Mouse (Mus musculus) E14TG2a.4 (cell line): Measurements from ENCODE around the gene Trp53.

Source experiments
- H3K27me3 ChIP-seq: 2 replicates; pipeline ENCODE4 v1.6.1; 2014; ENCODE audit warnings: low read length, control low read depth; ENCODE audit not compliant: insufficient read depth
- H3K36me3 ChIP-seq: 2 replicates; pipeline ENCODE4 v1.6.1; 2014; ENCODE audit warnings: low read length, control low read depth; ENCODE audit not compliant: insufficient read depth
- H3K4me1 ChIP-seq: replicated peaks from 2 replicates; pipeline ENCODE4 v1.6.1; 2014; ENCODE audit warnings: low read depth, low read length, control low read depth
- H3K4me3 ChIP-seq: replicated peaks from 2 replicates; pipeline ENCODE4 v1.5.1; 2014; ENCODE audit warnings: mild to moderate bottlenecking, low read length
- H3K9me3 ChIP-seq: 2 replicates; pipeline ENCODE4 v1.6.1; 2014; ENCODE audit warnings: low read length, control low read depth
- CTCF ChIP-seq: conservative IDR thresholded peaks from 2 replicates; pipeline ENCODE4 v1.5.1; 2014; ENCODE audit warnings: low read length
- NANOG ChIP-seq: IDR thresholded peaks from 2 replicates; pipeline ENCODE4 v1.6.1; 2014; ENCODE audit warnings: borderline replicate concordance, low read length, mixed read lengths
- POU5F1 ChIP-seq: IDR thresholded peaks from 2 replicates; pipeline ENCODE4 v1.6.1; 2014; ENCODE audit warnings: low read length, borderline replicate concordance

Trp53 gene

DNA sequence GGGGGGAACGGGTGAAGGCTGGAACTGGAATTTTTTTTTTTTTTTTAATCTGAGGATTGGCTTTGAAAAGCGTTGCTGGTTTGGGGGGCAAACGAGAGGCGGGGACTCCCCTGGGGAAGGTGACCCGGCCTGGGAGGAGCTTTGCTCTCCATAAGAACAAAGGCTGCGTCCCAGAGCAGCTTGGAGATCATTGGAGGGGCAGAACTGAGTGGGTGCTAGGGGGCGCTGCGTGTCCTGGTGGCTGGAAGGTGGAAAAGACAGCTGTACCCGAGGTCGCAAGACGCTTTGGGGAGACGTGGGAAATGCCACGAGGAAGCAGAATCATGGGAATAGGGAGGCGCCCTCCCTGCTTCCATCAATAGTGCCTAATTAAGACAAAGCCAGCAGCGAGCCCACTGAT is 33.1 kb upstream of the Trp53 start:
- no peaks in the 10 kb centered on the region for H3K9me3 ChIP-seq
- TF ChIP-seq CTCF (peak; percentile 37), POU5F1 (no peak), NANOG (no peak)
- H3K4me1 ChIP-seq = peaks cover 80% of the 10 kb centered on the region
- H3K27me3 ChIP-seq = peaks cover 3% of the 10 kb centered on the region; the same call in 1 of the 2 replicates
- peak overlapping the region; percentile 79 for H3K4me3 ChIP-seq
- H3K36me3 ChIP-seq = no peaks in the 10 kb centered on the region

DNA sequence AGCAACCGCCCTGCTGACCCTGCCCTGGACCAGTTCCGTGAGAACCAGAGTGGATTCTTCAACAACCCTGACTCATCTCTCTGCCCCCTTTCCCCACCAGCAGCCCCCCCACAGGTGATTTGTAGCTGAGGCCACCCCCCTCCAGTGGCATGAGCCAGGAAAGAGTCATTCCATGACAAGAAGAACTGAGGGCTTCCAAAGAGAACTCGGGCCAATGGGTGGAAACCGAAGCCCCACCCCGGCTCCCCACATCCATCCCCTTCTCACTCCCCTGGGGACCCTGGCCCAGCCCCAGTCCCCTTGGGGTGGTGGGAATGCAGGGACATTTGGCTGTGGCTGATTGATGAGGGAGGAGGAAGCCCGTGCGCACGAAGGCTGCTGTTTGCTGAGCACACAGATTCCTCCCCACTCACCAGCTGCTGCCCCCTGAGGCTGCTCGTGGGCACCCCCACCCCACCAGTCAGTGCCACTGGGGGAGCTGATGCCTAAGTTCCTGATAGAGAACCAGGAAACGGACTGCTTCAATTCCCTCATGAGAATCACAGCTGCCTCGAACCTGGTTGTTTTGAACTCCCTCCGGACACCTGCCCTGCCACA is 31.0 kb upstream of the Trp53 start, which contains the start of gene Dnah2:
TSS of gene Dnah2 (minus strand) at position 51 of the 597 bp plus-strand sequence.
- peak within 1 kb of the TSS; percentile 79 for H3K4me3 ChIP-seq
- TF ChIP-seq NANOG = no peak
- H3K9me3 ChIP-seq = no peaks in the 10 kb centered on the region
- H3K27me3 ChIP-seq = peaks cover 3% of the 10 kb centered on the region; the same call in 1 of the 2 replicates
- H3K36me3 ChIP-seq = no peaks in the 10 kb centered on the region
- peaks cover 88% of the 10 kb centered on the region for H3K4me1 ChIP-seq

DNA sequence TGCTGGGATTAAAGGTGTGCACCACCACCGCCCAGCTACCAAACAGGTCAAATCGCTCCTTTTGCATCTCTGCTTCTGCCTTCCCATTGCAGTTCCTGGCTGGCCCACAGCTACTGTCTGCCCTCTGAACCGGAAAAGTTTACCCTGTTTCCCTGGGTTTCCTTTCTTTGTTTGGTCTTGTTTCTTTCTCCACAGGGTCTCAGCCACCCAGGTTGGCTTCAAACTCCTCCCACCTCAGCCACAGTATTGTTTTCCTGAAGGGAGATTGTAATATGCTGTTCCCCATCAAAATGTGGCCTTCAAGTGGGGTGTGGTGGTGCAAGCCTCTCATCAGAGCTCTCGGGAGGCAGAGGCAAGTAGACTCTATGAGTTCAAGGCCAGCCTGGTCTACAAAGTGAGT is 28.8 kb upstream of the Trp53 start:
- Histone ChIP-seq H3K4me1 (peaks cover 87% of the 10 kb centered on the region), H3K36me3 (no peaks in the 10 kb centered on the region), H3K9me3 (no peaks in the 10 kb centered on the region), H3K27me3 (peaks cover 3% of the 10 kb centered on the region; the same call in 1 of the 2 replicates), H3K4me3 (no peak overlapping the region)
- TF ChIP-seq NANOG (no peak), CTCF (no peak), POU5F1 (no peak)

DNA sequence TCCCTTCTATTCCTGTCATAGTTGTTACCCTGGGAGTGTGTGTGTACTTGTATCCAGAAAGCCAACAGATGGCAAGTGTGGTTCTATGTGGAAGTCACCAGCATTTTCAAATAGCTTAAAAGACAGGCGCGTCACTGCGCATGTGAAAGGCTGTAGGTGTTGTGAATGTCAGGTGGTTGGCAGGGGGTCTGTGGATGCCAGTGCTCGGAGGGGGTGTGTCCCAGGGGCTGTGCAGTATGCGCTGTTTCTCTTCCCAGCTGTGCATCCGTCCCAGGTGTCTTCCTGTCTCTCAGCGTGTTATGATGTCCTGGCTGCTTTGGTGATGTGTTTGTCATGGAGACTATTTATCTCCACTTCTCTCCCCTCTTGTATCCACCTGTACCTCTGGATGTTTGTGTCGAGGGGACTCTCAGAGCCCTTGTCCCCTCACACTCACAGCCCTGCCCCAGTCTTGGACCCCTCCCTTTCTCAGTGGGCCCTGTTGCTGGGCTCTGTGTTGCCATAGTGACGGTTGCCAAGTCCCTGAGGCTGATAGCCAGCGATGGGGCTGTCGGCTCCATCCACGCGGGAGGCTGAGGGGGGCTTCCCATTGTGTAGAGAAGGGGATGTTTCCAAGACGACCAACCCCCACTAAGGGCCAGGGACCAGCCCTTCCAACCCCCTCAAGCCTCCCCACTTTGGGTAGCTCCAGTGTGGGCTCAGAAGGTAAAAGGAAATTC is 27.4 kb upstream of the Trp53 start:
- Histone ChIP-seq H3K36me3 (no peaks in the 10 kb centered on the region), H3K27me3 (peaks cover 7% of the 10 kb centered on the region; the same call in 1 of the 2 replicates), H3K4me3 (peak overlapping the region; percentile 17; the same call in 1 of the 2 replicates), H3K4me1 (peaks cover 93% of the 10 kb centered on the region), H3K9me3 (no peaks in the 10 kb centered on the region)
- no peak for TF ChIP-seq NANOG

DNA sequence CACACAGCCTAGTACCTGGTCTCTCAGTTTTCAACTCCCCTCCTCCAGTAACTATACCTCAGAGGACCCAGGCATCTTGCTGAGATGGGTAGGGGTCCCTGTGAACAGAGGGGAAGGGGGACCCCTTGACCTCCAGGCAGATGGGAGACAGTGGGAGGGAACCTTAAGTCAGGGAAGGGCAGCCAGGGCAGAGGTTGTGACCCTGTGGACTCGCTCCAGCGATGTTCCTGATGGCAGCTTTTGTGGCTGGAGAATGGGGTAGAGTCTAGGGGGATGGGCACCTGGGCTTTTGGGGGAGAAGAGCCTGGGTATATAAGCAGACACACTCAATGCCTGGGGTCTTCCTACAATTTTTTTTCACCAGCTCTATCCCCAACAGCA is 26.8 kb upstream of the Trp53 start:
- H3K9me3 ChIP-seq = no peaks in the 10 kb centered on the region
- peaks cover 93% of the 10 kb centered on the region for H3K4me1 ChIP-seq
- TF ChIP-seq POU5F1 (no peak), CTCF (no peak), NANOG (no peak)
- no peaks in the 10 kb centered on the region for H3K36me3 ChIP-seq
- H3K4me3 ChIP-seq = peak overlapping the region; percentile 17; the same call in 1 of the 2 replicates
- peaks cover 9% of the 10 kb centered on the region for H3K27me3 ChIP-seq

DNA sequence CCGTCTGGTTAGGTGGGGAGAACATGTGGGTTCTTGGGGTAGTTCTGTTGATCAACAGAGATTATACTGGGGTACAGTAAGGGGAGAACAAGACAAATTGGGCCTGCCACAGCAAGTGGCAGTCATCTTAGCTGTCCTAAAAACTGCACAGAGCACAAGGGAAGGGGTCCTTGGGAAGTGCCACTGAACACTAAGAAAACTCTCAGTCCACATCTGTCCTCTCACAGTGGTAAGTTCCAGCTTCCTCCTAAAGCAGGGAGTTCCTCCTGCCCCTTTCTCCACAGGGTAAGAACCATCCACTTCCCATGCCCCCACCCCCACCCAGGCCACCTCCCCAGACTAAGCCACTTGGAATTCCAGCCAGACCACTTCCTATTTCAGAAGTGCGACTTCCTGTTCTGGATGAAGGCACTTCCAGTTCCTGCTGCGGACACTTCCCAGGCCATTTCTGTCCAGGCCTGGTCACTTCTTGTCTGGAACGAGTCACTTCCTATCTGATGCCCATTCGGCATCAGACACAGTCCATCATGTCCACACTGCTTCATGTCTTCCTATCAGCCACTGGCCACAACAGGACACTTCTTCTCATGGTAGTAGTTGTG is 25.5 kb upstream of the Trp53 start:
- H3K4me3 ChIP-seq = no peak overlapping the region
- H3K4me1 ChIP-seq = peaks cover 92% of the 10 kb centered on the region
- no peaks in the 10 kb centered on the region for H3K36me3 ChIP-seq
- H3K9me3 ChIP-seq = no peaks in the 10 kb centered on the region
- peaks cover 21% of the 10 kb centered on the region for H3K27me3 ChIP-seq
- TF ChIP-seq NANOG = no peak

DNA sequence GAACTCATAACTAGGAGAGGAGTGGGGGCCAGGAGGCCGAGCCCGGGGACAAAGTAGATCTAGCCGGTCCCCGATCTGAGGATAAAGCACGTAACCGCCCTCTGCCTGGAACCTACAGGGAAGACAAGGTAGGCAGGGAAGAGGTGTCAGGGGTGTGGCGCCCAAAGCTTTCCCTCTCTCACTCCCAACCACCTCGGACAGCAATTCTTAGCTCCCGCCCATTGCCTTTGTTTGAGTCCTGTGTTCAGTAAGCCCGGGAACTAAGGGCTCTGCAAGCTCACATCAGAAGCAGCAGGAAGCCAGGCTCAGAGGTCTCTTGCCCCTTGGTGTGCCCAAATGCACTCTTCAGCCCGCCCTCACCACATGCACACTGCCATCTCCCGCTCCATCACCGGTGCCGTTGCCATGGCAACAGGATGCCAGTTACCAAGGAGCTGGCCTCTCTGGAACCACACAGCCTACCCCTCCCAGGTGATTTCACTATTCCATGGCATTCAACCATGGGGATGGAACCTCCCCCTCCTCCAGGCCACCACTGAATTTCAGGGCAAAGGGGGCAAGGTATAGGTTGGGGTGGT is 22.7 kb upstream of the Trp53 start:
- Histone ChIP-seq H3K36me3 (peaks cover 11% of the 10 kb centered on the region), H3K4me1 (peaks cover 89% of the 10 kb centered on the region), H3K9me3 (no peaks in the 10 kb centered on the region), H3K4me3 (0 out of 2 replicates have a peak overlapping the region, but pooled peaks have one; percentile 0), H3K27me3 (peaks cover 25% of the 10 kb centered on the region)
- TF ChIP-seq CTCF (no peak), NANOG (no peak), POU5F1 (no peak)

DNA sequence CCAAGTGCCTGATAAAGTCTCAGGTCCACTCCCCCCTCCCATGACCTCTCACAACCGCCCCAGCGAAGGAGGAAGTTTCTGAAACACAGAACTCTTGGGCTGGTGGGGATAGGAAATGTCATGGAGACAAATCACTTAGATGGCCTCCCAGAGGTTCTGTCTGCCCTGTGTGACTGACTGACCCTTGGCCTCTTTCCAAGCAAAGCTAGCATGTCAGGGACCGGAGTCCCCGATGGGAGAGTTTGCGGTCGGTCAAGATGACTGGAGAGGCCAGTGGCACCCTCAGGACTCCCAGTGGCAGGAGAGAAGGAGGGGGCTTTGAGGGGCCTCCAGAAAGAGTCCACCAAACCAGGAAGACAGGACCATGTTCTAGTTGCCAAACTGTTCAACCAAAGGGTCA is 21.4 kb upstream of the Trp53 start:
- peaks cover 25% of the 10 kb centered on the region for H3K27me3 ChIP-seq
- TF ChIP-seq POU5F1 (no peak), CTCF (no peak), NANOG (no peak)
- H3K9me3 ChIP-seq = no peaks in the 10 kb centered on the region
- peaks cover 89% of the 10 kb centered on the region for H3K4me1 ChIP-seq
- peaks cover 24% of the 10 kb centered on the region for H3K36me3 ChIP-seq
- no peak overlapping the region for H3K4me3 ChIP-seq

DNA sequence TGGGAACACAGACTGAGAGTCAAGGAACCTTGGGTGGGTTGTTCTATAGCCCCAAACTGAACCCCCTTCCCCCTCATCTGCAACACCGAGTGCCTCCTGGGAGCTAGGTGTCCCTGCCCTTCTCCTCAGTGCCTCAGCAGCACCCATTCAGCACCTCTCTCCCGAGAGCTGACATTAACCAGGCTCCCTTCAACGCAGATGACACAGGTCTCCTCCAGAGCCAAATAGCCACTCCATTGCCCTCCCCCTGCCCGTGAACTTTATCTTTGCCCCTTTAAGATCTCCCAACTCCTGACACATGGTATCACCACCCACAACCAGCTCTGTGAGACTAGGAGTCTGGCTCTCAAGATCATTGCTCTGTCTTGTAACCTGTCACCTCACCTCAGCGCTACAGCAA is 21.0 kb upstream of the Trp53 start:
- H3K27me3 ChIP-seq = peaks cover 25% of the 10 kb centered on the region
- peaks cover 25% of the 10 kb centered on the region for H3K36me3 ChIP-seq
- H3K4me3 ChIP-seq = peak overlapping the region; percentile 78
- TF ChIP-seq CTCF (no peak), NANOG (no peak), POU5F1 (no peak)
- no peaks in the 10 kb centered on the region for H3K9me3 ChIP-seq
- peaks cover 91% of the 10 kb centered on the region for H3K4me1 ChIP-seq
